Mouse (Mus musculus): ENCODE measurements around the gene Tmem217. TPM values are rescaled to one million over a fixed set of nuclear protein-coding genes. Genes with fewer than 3 reads are reported as not detected.

Gene Tmem217
- polyA plus RNA-seq, 1 experiment from 2014 or later, result 1.5 TPM

- DNase-seq (ENCODE audit: low spot score), result peak; percentile 89
- H3K27ac ChIP-seq, result peak overlapping the region; percentile 96
- peaks cover 28% of the 10 kb centered on the region for H3K4me1 ChIP-seq
- H3K9me3 ChIP-seq, result no peaks in the 10 kb centered on the region
- 6% methylated on average over 30 of the region's 30 CpGs for whole genome bisulfite sequencing
- peak overlapping the region; percentile 91 for H3K4me3 ChIP-seq
- H3K36me3 ChIP-seq, result peaks cover 19% of the 10 kb centered on the region
- no peaks in the 10 kb centered on the region for H3K27me3 ChIP-seq (ENCODE audit: insufficient read depth, poor library complexity, severe bottlenecking)
Measured at GRCm38 (mm10) chr17:29488978-29489970, 62.9 kb downstream of the Tmem217 start.

- Histone ChIP-seq H3K27ac (peak overlapping the region; percentile 96), H3K4me3 (peak overlapping the region; percentile 91; the same call in 1 of the 2 replicates), H3K36me3 (peaks cover 11% of the 10 kb centered on the region), H3K27me3 (ENCODE audit: insufficient read depth, poor library complexity, severe bottlenecking) (no peaks in the 10 kb centered on the region), H3K9me3 (no peaks in the 10 kb centered on the region), H3K4me1 (peaks cover 28% of the 10 kb centered on the region)
- DNase-seq (ENCODE audit: low spot score), result no peak
- whole genome bisulfite sequencing, result 83% methylated on average over 8 of the region's 8 CpGs
Measured at GRCm38 (mm10) chr17:29488257-29488977, 63.8 kb downstream of the Tmem217 start.

- DNase-seq (ENCODE audit: low spot score), result no peak
- Histone ChIP-seq H3K36me3 (no peaks in the 10 kb centered on the region), H3K4me1 (peaks cover 19% of the 10 kb centered on the region), H3K27ac (no peak overlapping the region), H3K27me3 (ENCODE audit: insufficient read depth, poor library complexity, severe bottlenecking) (no peaks in the 10 kb centered on the region), H3K4me3 (no peak overlapping the region), H3K9me3 (0 out of 2 replicates have a peak, but pooled peaks cover 5% of the 10 kb centered on the region)
- 64% methylated on average over 3 of the region's 3 CpGs for WGBS
Measured at GRCm38 (mm10) chr17:29485336-29486233, 66.6 kb downstream of the Tmem217 start.

GRCm38 (mm10) chr17:29484431-29484830, 67.8 kb downstream of the Tmem217 start:
- Histone ChIP-seq H3K27me3 (ENCODE audit: insufficient read depth, poor library complexity, severe bottlenecking) (no peaks in the 10 kb centered on the region), H3K27ac (no peak overlapping the region), H3K36me3 (no peaks in the 10 kb centered on the region), H3K9me3 (0 out of 2 replicates have a peak, but pooled peaks cover 5% of the 10 kb centered on the region), H3K4me3 (no peak overlapping the region), H3K4me1 (peaks cover 10% of the 10 kb centered on the region)
- 78% methylated on average over 2 of the region's 2 CpGs for WGBS
- DNase-seq (ENCODE audit: low spot score), result no peak

- no peaks in the 10 kb centered on the region for H3K36me3 ChIP-seq
- H3K4me1 ChIP-seq, result no peaks in the 10 kb centered on the region
- no peak overlapping the region for H3K27ac ChIP-seq
- no peak overlapping the region for H3K4me3 ChIP-seq
- 0 out of 2 replicates have a peak, but pooled peaks cover 5% of the 10 kb centered on the region for H3K9me3 ChIP-seq
- no peak for DNase-seq (ENCODE audit: low spot score)
- no peaks in the 10 kb centered on the region for H3K27me3 ChIP-seq (ENCODE audit: insufficient read depth, poor library complexity, severe bottlenecking)
- WGBS, result 99% methylated on average over 2 of the region's 2 CpGs
Measured at GRCm38 (mm10) chr17:29483282-29483681, 68.9 kb downstream of the Tmem217 start.

GRCm38 (mm10) chr17:29482632-29483031, 69.6 kb downstream of the Tmem217 start:
- Histone ChIP-seq H3K4me1 (no peaks in the 10 kb centered on the region), H3K36me3 (no peaks in the 10 kb centered on the region), H3K9me3 (0 out of 2 replicates have a peak, but pooled peaks cover 5% of the 10 kb centered on the region), H3K27ac (no peak overlapping the region), H3K27me3 (ENCODE audit: insufficient read depth, poor library complexity, severe bottlenecking) (no peaks in the 10 kb centered on the region), H3K4me3 (no peak overlapping the region)
- no peak for DNase-seq (ENCODE audit: low spot score)
- WGBS, result 85% methylated on average over 7 of the region's 7 CpGs

- Histone ChIP-seq H3K4me1 (no peaks in the 10 kb centered on the region), H3K9me3 (0 out of 2 replicates have a peak, but pooled peaks cover 5% of the 10 kb centered on the region), H3K27ac (no peak overlapping the region), H3K27me3 (ENCODE audit: insufficient read depth, poor library complexity, severe bottlenecking) (no peaks in the 10 kb centered on the region), H3K36me3 (no peaks in the 10 kb centered on the region), H3K4me3 (no peak overlapping the region)
- DNase-seq (ENCODE audit: low spot score), result no peak
- WGBS, result 64% methylated on average over 2 of the region's 2 CpGs
Measured at GRCm38 (mm10) chr17:29480256-29480655, 71.9 kb downstream of the Tmem217 start.

- 0 out of 2 replicates have a peak, but pooled peaks cover 5% of the 10 kb centered on the region for H3K9me3 ChIP-seq
- DNase-seq (ENCODE audit: low spot score), result no peak
- no peaks in the 10 kb centered on the region for H3K27me3 ChIP-seq (ENCODE audit: insufficient read depth, poor library complexity, severe bottlenecking)
- H3K4me3 ChIP-seq, result no peak overlapping the region
- H3K4me1 ChIP-seq, result 0 out of 2 replicates have a peak, but pooled peaks cover 5% of the 10 kb centered on the region
- 83% methylated on average over 4 of the region's 4 CpGs for WGBS
- no peaks in the 10 kb centered on the region for H3K36me3 ChIP-seq
- no peak overlapping the region for H3K27ac ChIP-seq
Measured at GRCm38 (mm10) chr17:29478271-29478670, 73.9 kb downstream of the Tmem217 start.

GRCm38 (mm10) chr17:29477357-29477756, 74.8 kb downstream of the Tmem217 start:
- WGBS, result 93% methylated on average over 10 of the region's 10 CpGs
- Histone ChIP-seq H3K27me3 (ENCODE audit: insufficient read depth, poor library complexity, severe bottlenecking) (no peaks in the 10 kb centered on the region), H3K4me1 (0 out of 2 replicates have a peak, but pooled peaks cover 5% of the 10 kb centered on the region), H3K36me3 (no peaks in the 10 kb centered on the region), H3K9me3 (0 out of 2 replicates have a peak, but pooled peaks cover 2% of the 10 kb centered on the region), H3K27ac (no peak overlapping the region), H3K4me3 (no peak overlapping the region)
- DNase-seq (ENCODE audit: low spot score), result no peak

- H3K4me1 ChIP-seq, result 0 out of 2 replicates have a peak, but pooled peaks cover 5% of the 10 kb centered on the region
- 0 out of 2 replicates have a peak overlapping the region, but pooled peaks have one; percentile 16 for H3K27ac ChIP-seq
- H3K27me3 ChIP-seq (ENCODE audit: insufficient read depth, poor library complexity, severe bottlenecking), result no peaks in the 10 kb centered on the region
- 67% methylated on average over 4 of the region's 4 CpGs for WGBS
- no peaks in the 10 kb centered on the region for H3K36me3 ChIP-seq
- H3K9me3 ChIP-seq, result no peaks in the 10 kb centered on the region
- no peak overlapping the region for H3K4me3 ChIP-seq
- DNase-seq (ENCODE audit: low spot score), result no peak
Measured at GRCm38 (mm10) chr17:29476461-29476860, 75.7 kb downstream of the Tmem217 start.

Measured in heart, embryonic 10.5 days (tissue).